Mouse (Mus musculus) left cerebral cortex, postnatal 10 days (tissue): ENCODE data around the gene Esrrg. TPM values are rescaled to one million over a fixed set of nuclear protein-coding genes. Genes with fewer than 3 reads are reported as not detected.

Experiments
- DNase-seq, 2 experiments: peaks; one replicate each; pipeline ENCODE4 v3.0.0; 2021 to 2022; ENCODE audit warnings: low spot score in 2 of 2, mixed read lengths in 1 of 2; ENCODE audit errors: extremely low spot score in 1 of 2
- intact Hi-C: fragments of 180-260 bp; cut with DNase I; formaldehyde crosslinking; loops from one replicate; pipeline ENCODE4 v1.15.1; 2025
- total RNA-seq, 2 experiments: library from RNA; stranded (reverse); gene quantifications; 2 replicates each; pipeline ENCODE4 v1.2.3; 2021

Gene Esrrg
- total RNA-seq, 2 experiments from 2014 or later = 20.8 to 22.8 TPM

GRCm38 (mm10) chr1:187920156-187920777, 311.7 kb downstream of the Esrrg start:
- no peak for DNase-seq
- intact Hi-C loops = no loop called here

GRCm38 (mm10) chr1:187931146-187931545, 322.6 kb downstream of the Esrrg start:
- intact Hi-C loops = no loop called here

GRCm38 (mm10) chr1:187938652-187939051, 330.1 kb downstream of the Esrrg start:
- no peak for DNase-seq
- intact Hi-C loops = no loop called here

More at GRCm38 (mm10) chr1:187931146-187931545, 322.6 kb downstream of the Esrrg start:
- no peak for DNase-seq

GRCm38 (mm10) chr1:187939078-187939477, 330.5 kb downstream of the Esrrg start:
- no peak for DNase-seq
- intact Hi-C loops = no loop called here

GRCm38 (mm10) chr1:187951506-187951905, 342.9 kb downstream of the Esrrg start:
- intact Hi-C loops = no loop called here
- no peak for DNase-seq

- intact Hi-C loops = no loop called here
Measured at GRCm38 (mm10) chr1:187956702-187957101, 348.1 kb downstream of the Esrrg start.

GRCm38 (mm10) chr1:187959192-187959591, 350.6 kb downstream of the Esrrg start:
- intact Hi-C loops = no loop called here
- no peak for DNase-seq

More at GRCm38 (mm10) chr1:187956702-187957101, 348.1 kb downstream of the Esrrg start:
- DNase-seq = no peak

GRCm38 (mm10) chr1:187961452-187961851, 352.9 kb downstream of the Esrrg start:
- intact Hi-C loops = no loop called here
- DNase-seq = no peak

GRCm38 (mm10) chr1:187964829-187965760, 356.5 kb downstream of the Esrrg start:
- DNase-seq = no peak
- intact Hi-C loops = no loop called here

- DNase-seq = no peak
- intact Hi-C loops = no loop called here
Measured at GRCm38 (mm10) chr1:187965921-187966320, 357.3 kb downstream of the Esrrg start.

- DNase-seq = no peak
- intact Hi-C loops = no loop called here
Measured at GRCm38 (mm10) chr1:187968379-187968778, 359.8 kb downstream of the Esrrg start.

- DNase-seq = no peak
- intact Hi-C loops = no loop called here
Measured at GRCm38 (mm10) chr1:187969491-187969890, 360.9 kb downstream of the Esrrg start.

GRCm38 (mm10) chr1:187974396-187974795, 365.8 kb downstream of the Esrrg start:
- intact Hi-C loops = loop anchor here (10.0 kb wide), 2 partner anchors 520 to 840 kb away; no protein-coding TSS in a partner anchor
- DNase-seq = peak; percentile 60

GRCm38 (mm10) chr1:187975465-187976352, 367.1 kb downstream of the Esrrg start:
- intact Hi-C loops = loop anchor here (10.0 kb wide), 2 partner anchors 521 to 841 kb away; no protein-coding TSS in a partner anchor
- DNase-seq = no peak

- no peak for DNase-seq
- intact Hi-C loops = loop anchor here (10.0 kb wide), 2 partner anchors 522 to 842 kb away; no protein-coding TSS in a partner anchor
Measured at GRCm38 (mm10) chr1:187976353-187976730, 367.8 kb downstream of the Esrrg start.

- no peak for DNase-seq
- intact Hi-C loops = loop anchor here (5.0 kb wide), 1 partner anchor 651 kb away; no protein-coding TSS in a partner anchor
Measured at GRCm38 (mm10) chr1:187981028-187981427, 372.4 kb downstream of the Esrrg start.

- intact Hi-C loops = loop anchor here (5.0 kb wide), 1 partner anchor 649 kb away; no protein-coding TSS in a partner anchor
Measured at GRCm38 (mm10) chr1:187983177-187983576, 374.6 kb downstream of the Esrrg start.

GRCm38 (mm10) chr1:187990161-187990560, 381.6 kb downstream of the Esrrg start:
- no peak for DNase-seq
- intact Hi-C loops = no loop called here

More at GRCm38 (mm10) chr1:187983177-187983576, 374.6 kb downstream of the Esrrg start:
- no peak for DNase-seq
